Mouse (Mus musculus): ENCODE data around the gene Polm. TPM values are rescaled to one million over a fixed set of nuclear protein-coding genes. Genes with fewer than 3 reads are reported as not detected.
A peak's percentile ranks its signal among the peaks of the same experiment; 100 is the strongest.
"Not testable (repeated sequence)": the region's sequence is repeated elsewhere in the genome, so short reads cannot be mapped to it uniquely, and the experiment has no call there.

Polm gene
- polyA plus RNA-seq, 1 experiment from 2014 or later: 9.8 TPM

DNA sequence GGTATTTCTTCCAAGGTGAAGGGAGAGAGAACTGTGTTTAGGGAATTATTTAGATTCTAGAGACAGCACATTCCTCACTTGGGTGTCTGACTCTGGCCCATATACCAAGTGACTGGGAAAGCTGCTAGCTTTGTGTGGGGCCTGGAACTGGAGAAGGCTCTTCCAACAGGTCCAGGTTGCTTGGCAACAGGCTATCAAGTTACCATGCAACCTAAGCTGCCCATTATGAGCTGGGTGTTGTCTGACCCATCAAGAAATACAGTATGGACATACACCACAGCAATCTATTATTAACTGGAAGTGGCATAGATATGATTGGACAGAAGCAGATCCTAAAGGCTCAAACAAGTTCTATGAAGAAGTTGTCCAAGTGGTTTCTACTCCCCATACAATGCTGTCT is 12.4 kb downstream of the Polm start:
- Histone ChIP-seq H3K9me3 (replicated peaks) (no peaks in the 10 kb centered on the region), H3K36me3 (peaks cover 26% of the 10 kb centered on the region), H3K27ac (replicated peaks) (no peak overlapping the region), H3K4me1 (no peaks in the 10 kb centered on the region), H3K4me3 (no peak overlapping the region), H3K27me3 (ENCODE audit: low read depth, poor library complexity, severe bottlenecking) (no peaks in the 10 kb centered on the region)
- DNase-seq (ENCODE audit: low spot score): no peak

DNA sequence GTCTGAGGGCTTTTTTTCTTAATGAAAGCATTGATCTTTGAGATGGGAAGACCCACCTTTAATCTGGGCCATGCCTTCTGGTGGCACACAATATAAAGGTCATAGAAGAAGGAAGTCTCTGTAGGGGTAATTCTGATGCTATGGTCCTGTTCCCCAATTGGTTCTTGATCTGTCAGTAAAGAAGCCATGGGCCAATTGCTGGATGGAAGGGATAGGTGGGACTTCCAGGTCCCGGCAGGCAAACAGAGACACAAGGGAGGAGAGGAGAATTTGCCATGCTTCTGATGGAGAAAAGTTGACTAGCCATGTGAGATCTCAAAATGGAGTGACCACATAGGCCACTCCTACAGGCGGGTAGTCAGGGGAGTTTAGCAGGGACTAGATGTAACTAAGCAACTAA is 18.6 kb downstream of the Polm start:
- Histone ChIP-seq H3K27me3 (ENCODE audit: low read depth, poor library complexity, severe bottlenecking) (no peaks in the 10 kb centered on the region), H3K4me1 (no peaks in the 10 kb centered on the region), H3K4me3 (no peak overlapping the region), H3K9me3 (replicated peaks) (no peaks in the 10 kb centered on the region), H3K27ac (replicated peaks) (no peak overlapping the region), H3K36me3 (no peaks in the 10 kb centered on the region)
- no peak for DNase-seq (ENCODE audit: low spot score)
- WGBS: 69% methylated on average over 2 of the region's 2 CpGs

DNA sequence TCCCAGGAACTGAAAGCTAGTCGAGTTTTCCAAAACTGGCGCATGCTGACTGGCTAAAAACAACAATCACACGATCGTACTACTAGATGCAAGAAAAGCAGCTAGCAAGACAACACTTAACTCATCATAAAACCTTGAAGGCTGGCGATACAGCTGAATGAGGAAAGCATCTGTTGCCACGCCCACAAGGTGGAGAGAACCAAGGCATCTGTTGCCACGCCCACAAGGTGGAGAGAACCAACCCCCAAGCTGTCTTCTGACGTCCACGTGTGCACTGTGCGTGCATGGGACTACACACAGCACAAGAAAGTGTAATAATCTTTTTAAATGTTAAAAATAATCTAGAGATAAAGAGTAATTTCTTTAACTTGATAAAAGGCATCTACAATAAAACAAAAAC is 24.4 kb downstream of the Polm start:
- Histone ChIP-seq H3K36me3 (no peaks in the 10 kb centered on the region), H3K4me3 (no peak overlapping the region), H3K9me3 (replicated peaks) (no peaks in the 10 kb centered on the region), H3K27ac (replicated peaks) (no peak overlapping the region), H3K27me3 (ENCODE audit: low read depth, poor library complexity, severe bottlenecking) (no peaks in the 10 kb centered on the region), H3K4me1 (no peaks in the 10 kb centered on the region)
- 78% methylated on average over 10 of the region's 10 CpGs for WGBS
- DNase-seq (ENCODE audit: low spot score): no peak

DNA sequence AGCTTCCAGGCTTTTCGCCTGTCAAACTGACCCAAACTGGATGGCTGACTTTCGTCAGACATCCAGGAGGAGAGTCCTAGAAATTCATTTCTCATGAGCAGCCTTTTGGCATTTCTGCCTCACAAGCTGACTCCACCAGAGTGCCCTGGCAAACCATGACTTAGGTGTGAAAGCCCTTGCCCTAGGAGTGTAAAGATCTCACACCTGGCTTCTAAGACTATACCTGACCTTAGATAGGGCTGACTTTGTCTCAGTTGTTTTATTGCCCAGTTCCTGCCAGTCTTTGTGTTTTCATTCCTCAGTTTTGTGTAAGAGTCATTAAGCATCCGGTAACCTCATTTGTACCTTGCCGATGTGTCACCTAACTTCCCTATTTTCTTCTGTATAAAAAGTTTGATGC is 28.3 kb downstream of the Polm start:
- not testable (repeated sequence) for DNase-seq (ENCODE audit: low spot score); H3K9me3 ChIP-seq (replicated peaks); H3K36me3 ChIP-seq; H3K27me3 ChIP-seq (ENCODE audit: low read depth, poor library complexity, severe bottlenecking); H3K4me3 ChIP-seq; H3K4me1 ChIP-seq; H3K27ac ChIP-seq (replicated peaks)
- 93% methylated on average over 4 of the region's 4 CpGs for WGBS

DNA sequence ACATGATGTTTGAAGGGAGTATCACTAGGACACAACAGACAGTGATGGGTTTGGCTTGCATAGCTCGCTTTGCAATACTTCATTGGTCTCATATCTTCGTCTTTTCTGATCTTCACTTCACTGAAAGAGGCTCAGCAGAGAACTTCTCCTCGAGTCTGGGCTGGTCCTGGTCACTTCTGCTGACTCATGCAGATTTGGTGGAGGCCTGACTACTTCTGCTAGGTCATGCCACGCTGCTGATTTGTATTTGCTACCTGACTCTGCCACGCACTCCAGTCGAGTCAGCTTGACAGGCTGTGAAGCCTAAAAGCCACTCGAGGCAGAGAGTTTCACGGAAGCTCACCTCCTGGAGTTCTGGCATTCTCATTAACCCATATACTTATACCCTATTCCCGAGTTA is 29.9 kb downstream of the Polm start:
- 89% methylated on average over 9 of the region's 9 CpGs for WGBS

DNA sequence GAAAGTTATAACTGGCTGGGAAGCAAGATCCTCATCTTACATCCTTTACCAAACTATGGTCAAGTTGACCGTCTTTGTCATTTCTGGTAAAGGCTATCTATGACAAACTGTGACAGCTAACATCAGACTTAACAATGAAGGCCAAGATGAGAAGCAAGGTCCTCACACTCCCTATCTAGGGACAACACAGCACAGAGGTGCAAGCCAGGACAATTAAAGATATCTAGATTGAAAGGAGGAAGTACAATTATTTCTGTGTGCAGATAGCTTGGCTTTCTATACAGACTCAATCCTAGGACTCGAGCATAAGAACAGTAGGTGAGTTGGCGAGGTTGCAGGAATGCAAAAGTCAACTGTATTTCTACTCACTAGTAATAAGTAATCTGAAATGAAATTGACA is 32.1 kb downstream of the Polm start:
- no peak overlapping the region for H3K27ac ChIP-seq (replicated peaks)
- no peaks in the 10 kb centered on the region for H3K27me3 ChIP-seq (ENCODE audit: low read depth, poor library complexity, severe bottlenecking)
- peaks cover 6% of the 10 kb centered on the region; the same call in 1 of the 2 replicates for H3K9me3 ChIP-seq (replicated peaks)
- DNase-seq (ENCODE audit: low spot score): no peak
- H3K4me1 ChIP-seq: peaks cover 12% of the 10 kb centered on the region
- 84% methylated on average over 3 of the region's 3 CpGs for WGBS
- no peak overlapping the region for H3K4me3 ChIP-seq
- H3K36me3 ChIP-seq: peaks cover 11% of the 10 kb centered on the region

More for the DNA sequence above, 29.9 kb downstream of the Polm start:
- Histone ChIP-seq H3K4me3 (no peak overlapping the region), H3K9me3 (replicated peaks) (peaks cover 6% of the 10 kb centered on the region; the same call in 1 of the 2 replicates), H3K4me1 (peaks cover 12% of the 10 kb centered on the region), H3K27ac (replicated peaks) (no peak overlapping the region), H3K27me3 (ENCODE audit: low read depth, poor library complexity, severe bottlenecking) (no peaks in the 10 kb centered on the region), H3K36me3 (no peaks in the 10 kb centered on the region)
- DNase-seq (ENCODE audit: low spot score): no peak

DNA sequence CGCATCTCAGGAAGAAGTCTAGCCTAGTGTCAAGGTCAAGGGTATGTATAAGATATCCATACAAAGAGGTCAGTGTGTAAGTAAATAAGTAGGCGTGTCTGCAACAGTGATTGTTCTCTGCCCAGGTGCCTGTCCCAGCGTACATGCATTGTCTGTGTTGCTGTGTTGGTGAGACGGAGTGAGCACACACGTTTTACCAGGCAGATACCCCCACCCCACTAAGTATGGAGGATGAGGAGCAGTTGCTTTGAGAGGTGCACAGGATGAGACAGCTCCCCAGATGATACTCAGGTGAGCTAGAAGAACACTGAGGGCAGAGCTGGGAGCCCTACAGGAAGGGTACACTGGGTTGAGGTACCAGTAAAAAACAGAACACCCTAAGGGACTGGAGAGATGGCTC is 33.6 kb downstream of the Polm start:
- no peak overlapping the region for H3K4me3 ChIP-seq
- H3K4me1 ChIP-seq: peaks cover 12% of the 10 kb centered on the region
- no peak overlapping the region for H3K27ac ChIP-seq (replicated peaks)
- H3K9me3 ChIP-seq (replicated peaks): peaks cover 6% of the 10 kb centered on the region; the same call in 1 of the 2 replicates
- H3K36me3 ChIP-seq: peaks cover 26% of the 10 kb centered on the region
- WGBS: 81% methylated on average over 5 of the region's 5 CpGs
- no peaks in the 10 kb centered on the region for H3K27me3 ChIP-seq (ENCODE audit: low read depth, poor library complexity, severe bottlenecking)
- DNase-seq (ENCODE audit: low spot score): no peak

DNA sequence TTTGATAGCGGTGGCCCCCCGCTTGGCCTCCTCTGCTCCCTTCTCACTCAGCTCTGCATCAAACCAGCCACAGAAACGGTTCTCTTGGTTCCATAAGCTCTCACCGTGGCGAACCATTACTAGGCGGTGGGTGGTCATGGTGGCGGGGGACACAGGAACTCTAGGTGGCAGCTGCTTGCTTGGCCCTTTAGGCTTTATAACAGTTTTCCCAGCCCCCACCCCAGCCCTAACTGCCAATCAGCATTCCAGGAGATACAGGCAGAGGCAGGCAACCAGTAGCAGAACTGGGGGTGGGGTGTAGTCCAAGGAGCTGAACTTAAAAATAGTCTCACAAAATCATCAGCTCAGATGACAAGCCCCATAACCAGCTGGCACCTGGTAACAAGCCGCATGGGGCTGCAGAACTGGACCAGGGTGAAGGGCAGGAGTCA is 34.2 kb downstream of the Polm start, which contains the start of gene Pgam2:
Gene Pgam2 (minus strand): TSS at position 183 of the 431 bp plus-strand sequence.
- WGBS: 64% methylated on average over 8 of the region's 8 CpGs
- Histone ChIP-seq H3K27me3 (ENCODE audit: low read depth, poor library complexity, severe bottlenecking) (no peaks in the 10 kb centered on the region), H3K4me3 (no peak within 1 kb of the TSS), H3K27ac (replicated peaks) (0 out of 2 replicates have a peak within 1 kb of the TSS, but pooled peaks have one; percentile 17), H3K9me3 (replicated peaks) (peaks cover 6% of the 10 kb centered on the region; the same call in 1 of the 2 replicates), H3K4me1 (peaks cover 12% of the 10 kb centered on the region), H3K36me3 (peaks cover 32% of the 10 kb centered on the region)
- DNase-seq (ENCODE audit: low spot score): no peak

DNA sequence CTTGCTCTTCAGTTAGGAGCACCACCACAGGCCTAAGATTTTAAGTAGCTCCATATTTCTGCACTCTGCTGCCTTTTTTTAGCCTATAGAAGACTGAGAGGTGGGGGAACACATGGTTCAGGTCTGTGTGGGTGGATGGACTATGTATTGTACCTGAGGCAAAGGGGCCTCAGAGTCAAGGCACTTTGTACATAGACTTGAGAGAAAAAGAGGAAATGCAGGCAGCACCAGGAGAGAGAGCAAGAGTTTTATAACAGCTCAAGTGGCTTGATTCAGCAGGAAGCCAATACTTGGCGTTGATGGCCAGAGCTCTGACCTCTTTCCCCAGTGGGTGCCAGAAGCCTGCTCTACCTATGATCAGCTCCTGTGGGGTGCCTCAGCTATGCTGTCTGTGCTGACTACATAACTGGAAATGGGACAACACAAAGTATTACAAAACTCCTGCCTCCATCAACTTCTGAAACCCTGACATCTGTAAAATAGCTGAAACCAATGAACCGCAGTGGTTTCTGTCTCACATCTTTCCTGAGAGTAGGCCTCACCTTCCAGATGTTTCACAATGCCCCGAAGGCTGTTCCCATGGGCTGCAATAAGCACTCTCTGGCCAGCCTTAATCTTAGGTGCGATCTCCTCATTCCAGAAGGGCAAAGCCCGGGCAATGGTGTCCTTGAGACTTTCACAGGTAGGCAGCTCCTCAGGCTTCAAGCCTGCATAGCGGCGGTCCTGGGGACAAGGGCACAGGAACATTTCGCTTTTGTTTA is 35.2 kb downstream of the Polm start:
- H3K4me3 ChIP-seq: no peak overlapping the region
- peaks cover 40% of the 10 kb centered on the region for H3K36me3 ChIP-seq
- peaks cover 2% of the 10 kb centered on the region; the same call in 1 of the 2 replicates for H3K9me3 ChIP-seq (replicated peaks)
- H3K4me1 ChIP-seq: peaks cover 12% of the 10 kb centered on the region
- no peaks in the 10 kb centered on the region for H3K27me3 ChIP-seq (ENCODE audit: low read depth, poor library complexity, severe bottlenecking)
- WGBS: 82% methylated on average over 8 of the region's 8 CpGs
- no peak overlapping the region for H3K27ac ChIP-seq (replicated peaks)
- DNase-seq (ENCODE audit: low spot score): no peak

DNA sequence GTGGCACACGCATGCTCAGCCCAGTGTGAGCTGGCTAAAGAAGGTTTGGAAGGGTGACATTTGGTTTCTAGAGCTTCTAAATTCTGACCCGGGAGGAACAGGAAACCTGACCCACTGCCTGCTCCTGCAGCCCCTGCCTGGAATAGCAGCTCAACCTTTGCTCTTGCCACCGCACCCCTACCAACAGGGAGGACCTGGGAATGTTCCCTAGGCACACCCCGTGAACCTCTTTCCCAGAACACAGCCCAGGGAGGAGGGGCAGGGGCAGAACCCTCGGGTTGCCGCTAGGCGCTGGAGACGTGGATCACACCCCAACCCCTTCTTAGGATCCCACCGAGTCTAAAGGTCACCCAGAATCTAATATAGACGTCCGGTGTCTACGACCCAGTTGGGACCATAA is 35.8 kb downstream of the Polm start:
- DNase-seq (ENCODE audit: low spot score): no peak
- 72% methylated on average over 12 of the region's 12 CpGs for WGBS
- H3K9me3 ChIP-seq (replicated peaks): no peaks in the 10 kb centered on the region
- no peak overlapping the region for H3K4me3 ChIP-seq
- H3K27ac ChIP-seq (replicated peaks): no peak overlapping the region
- H3K36me3 ChIP-seq: peaks cover 47% of the 10 kb centered on the region
- H3K27me3 ChIP-seq (ENCODE audit: low read depth, poor library complexity, severe bottlenecking): no peaks in the 10 kb centered on the region
- peaks cover 12% of the 10 kb centered on the region for H3K4me1 ChIP-seq

DNA sequence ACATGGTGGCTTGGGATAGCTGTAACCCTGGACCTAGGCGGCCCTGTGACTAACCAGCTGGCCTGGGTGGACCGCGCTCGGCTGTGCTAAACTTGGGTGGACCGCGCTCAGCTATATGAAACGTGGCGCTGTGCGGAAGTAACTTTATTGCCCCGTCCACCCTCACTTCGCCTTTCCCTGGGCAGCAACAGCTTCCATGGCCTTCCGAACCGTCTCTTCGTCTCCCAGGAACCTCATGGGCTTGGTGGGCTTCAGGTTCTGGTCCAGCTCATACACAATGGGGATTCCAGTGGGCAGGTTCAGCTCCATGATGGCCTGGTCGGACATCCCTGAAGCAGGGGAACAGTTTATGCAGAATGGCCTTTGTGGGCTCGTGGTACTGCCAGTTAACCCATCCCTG is 36.3 kb downstream of the Polm start:
- Histone ChIP-seq H3K4me1 (peaks cover 12% of the 10 kb centered on the region), H3K9me3 (replicated peaks) (no peaks in the 10 kb centered on the region), H3K27ac (replicated peaks) (no peak overlapping the region), H3K4me3 (no peak overlapping the region), H3K36me3 (peaks cover 52% of the 10 kb centered on the region), H3K27me3 (ENCODE audit: low read depth, poor library complexity, severe bottlenecking) (no peaks in the 10 kb centered on the region)
- no peak for DNase-seq (ENCODE audit: low spot score)
- 92% methylated on average over 16 of the region's 16 CpGs for WGBS

DNA sequence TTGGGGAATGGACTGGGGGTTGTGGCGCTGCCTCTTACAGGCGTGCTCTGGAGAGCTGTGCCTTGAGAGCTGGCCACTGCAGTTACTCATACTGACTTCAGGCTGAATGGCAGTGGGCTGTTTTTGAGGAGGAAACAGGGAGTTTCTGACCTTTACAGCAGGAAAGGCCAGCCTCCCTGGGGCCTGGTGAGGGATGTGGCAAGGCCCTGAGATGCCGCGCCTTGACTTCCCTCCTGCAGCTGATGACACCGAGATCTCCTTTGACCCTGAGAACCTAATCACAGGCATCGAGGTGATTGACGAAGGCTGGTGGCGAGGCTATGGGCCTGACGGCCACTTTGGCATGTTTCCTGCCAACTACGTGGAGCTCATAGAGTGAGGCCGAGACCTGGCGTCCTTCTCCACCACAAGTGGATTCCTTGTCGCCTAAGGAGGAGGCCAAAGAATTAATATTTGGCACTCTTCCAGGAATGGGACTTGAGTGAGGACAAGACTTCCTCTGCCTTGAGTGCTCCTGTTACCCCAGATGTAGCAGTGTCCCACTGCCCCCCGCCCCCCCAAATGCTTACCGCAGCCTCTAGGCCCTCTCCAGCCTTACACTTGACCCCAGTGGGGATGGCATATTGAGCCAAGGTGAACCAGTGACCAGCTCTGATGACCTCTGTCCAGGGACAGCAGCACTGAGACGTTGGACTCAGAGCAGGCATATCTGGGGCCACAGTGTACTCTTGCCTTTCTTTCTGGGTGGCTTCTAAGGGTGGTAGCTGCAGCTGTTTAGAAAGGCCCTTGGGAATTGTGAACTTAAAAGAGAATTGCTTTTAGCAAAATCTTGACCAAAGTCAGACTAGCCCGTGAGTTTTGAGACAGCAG is 38.0 kb downstream of the Polm start:
- H3K4me3 ChIP-seq: no peak overlapping the region
- 95% methylated on average over 17 of the region's 17 CpGs for WGBS
- no peaks in the 10 kb centered on the region for H3K27me3 ChIP-seq (ENCODE audit: low read depth, poor library complexity, severe bottlenecking)
- no peak overlapping the region for H3K27ac ChIP-seq (replicated peaks)
- H3K4me1 ChIP-seq: peaks cover 12% of the 10 kb centered on the region
- H3K9me3 ChIP-seq (replicated peaks): no peaks in the 10 kb centered on the region
- peaks cover 68% of the 10 kb centered on the region for H3K36me3 ChIP-seq
- no peak for DNase-seq (ENCODE audit: low spot score)

DNA sequence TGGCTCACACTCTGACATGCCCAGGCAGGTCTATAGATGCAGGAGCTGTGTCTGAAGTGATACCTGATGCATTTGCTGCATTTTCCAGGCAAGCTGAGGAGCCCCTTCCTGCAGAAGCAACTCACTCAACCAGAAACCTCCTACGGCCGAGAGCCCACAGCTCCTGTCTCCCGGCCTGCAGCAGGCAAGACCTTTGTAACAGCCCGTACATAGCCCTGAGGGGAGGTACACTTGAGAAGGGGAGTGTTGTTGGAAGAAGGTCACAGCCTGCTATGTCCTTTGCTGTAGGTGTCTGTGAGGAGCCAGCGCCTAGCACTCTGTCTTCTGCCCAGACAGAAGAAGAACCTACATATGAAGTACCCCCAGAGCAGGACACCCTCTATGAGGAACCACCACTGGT is 39.9 kb downstream of the Polm start:
- no peaks in the 10 kb centered on the region for H3K4me1 ChIP-seq
- H3K36me3 ChIP-seq: peaks cover 87% of the 10 kb centered on the region
- no peaks in the 10 kb centered on the region for H3K27me3 ChIP-seq (ENCODE audit: low read depth, poor library complexity, severe bottlenecking)
- DNase-seq (ENCODE audit: low spot score): no peak
- WGBS: 86% methylated on average over 5 of the region's 5 CpGs
- H3K27ac ChIP-seq (replicated peaks): no peak overlapping the region
- H3K9me3 ChIP-seq (replicated peaks): no peaks in the 10 kb centered on the region
- no peak overlapping the region for H3K4me3 ChIP-seq
